Mouse (Mus musculus): Measurements from ENCODE around the gene Rnf207. TPM values are rescaled to one million over a fixed set of nuclear protein-coding genes. Genes with fewer than 3 reads are reported as not detected.

Gene Rnf207
- polyA plus RNA-seq, 2 experiments = 0.04 to 0.16 TPM

GRCm38 (mm10) chr4:152263512-152264176 is 55.1 kb downstream of the Rnf207 start:
- ATAC-seq (ENCODE audit: insufficient read depth) (peak; percentile 79), DNase-seq (ENCODE audit: low read depth in 3 of 3, low spot score in 3 of 3) (peak; percentile 24 to 66 (median 40))
- Histone ChIP-seq H3K9me3 (ENCODE audit: control insufficient read depth, low read length) (no peaks in the 10 kb centered on the region), H3K27me3 (ENCODE audit: control insufficient read depth, insufficient read depth, low read length) (no peaks in the 10 kb centered on the region), H3K4me2 (ENCODE audit: low read depth) (peak overlapping the region; percentile 51), H3K4me3 (ENCODE audit: insufficient read depth in 1 of 2, low read depth in 2 of 2, low read length in 2 of 2) (no peak overlapping the region), H3K4me1 (replicated peaks; ENCODE audit: control insufficient read depth in 2 of 2, insufficient read depth in 2 of 2, low read length in 1 of 2) (peaks cover 14 to 18% of the 10 kb centered on the region in 2 experiments), H3K9ac (replicated peaks) (peak overlapping the region; percentile 33; the same call in 1 of the 2 replicates), H3K36me3 (replicated peaks; ENCODE audit: control insufficient read depth, insufficient read depth, low read depth) (no peaks in the 10 kb centered on the region), H3K27ac (peak overlapping the region; percentile 52)
- WGBS (ENCODE audit: insufficient replicate concordance) = 34% methylated on average over 10 of the region's 10 CpGs
- TF ChIP-seq CTCF (IDR thresholded peaks at IDR 0.05; ENCODE audit: low read depth) (no peak), EP300 (IDR thresholded peaks at IDR 0.05; ENCODE audit: low read depth) (no peak)

- H3K4me2 ChIP-seq (ENCODE audit: low read depth) = peak overlapping the region; percentile 51
- H3K4me1 ChIP-seq (replicated peaks; ENCODE audit: control insufficient read depth in 2 of 2, insufficient read depth in 2 of 2, low read length in 1 of 2) = peaks cover 14 to 18% of the 10 kb centered on the region in 2 experiments
- ATAC-seq (ENCODE audit: insufficient read depth) = peak; percentile 72
- H3K36me3 ChIP-seq (replicated peaks; ENCODE audit: control insufficient read depth, insufficient read depth, low read depth) = no peaks in the 10 kb centered on the region
- peak; percentile 40 to 66 (median 49) for DNase-seq (ENCODE audit: low read depth in 3 of 3, low spot score in 3 of 3)
- no peak overlapping the region for H3K9ac ChIP-seq (replicated peaks)
- WGBS (ENCODE audit: insufficient replicate concordance) = 46% methylated on average over 9 of the region's 9 CpGs
- no peak for TF ChIP-seq CTCF (IDR thresholded peaks at IDR 0.05; ENCODE audit: low read depth)
- 0 out of 2 replicates have a peak, but pooled peaks have one; percentile 22 for TF ChIP-seq EP300 (IDR thresholded peaks at IDR 0.05; ENCODE audit: low read depth)
- peak overlapping the region; percentile 52 for H3K27ac ChIP-seq
- H3K4me3 ChIP-seq (ENCODE audit: insufficient read depth in 1 of 2, low read depth in 2 of 2, low read length in 2 of 2) = no peak overlapping the region
- H3K27me3 ChIP-seq (ENCODE audit: control insufficient read depth, insufficient read depth, low read length) = no peaks in the 10 kb centered on the region
- no peaks in the 10 kb centered on the region for H3K9me3 ChIP-seq (ENCODE audit: control insufficient read depth, low read length)
Observed at GRCm38 (mm10) chr4:152263089-152263488, 55.7 kb downstream of the Rnf207 start.

- Histone ChIP-seq H3K36me3 (replicated peaks; ENCODE audit: control insufficient read depth, insufficient read depth, low read depth) (no peaks in the 10 kb centered on the region), H3K4me1 (replicated peaks; ENCODE audit: control insufficient read depth in 2 of 2, insufficient read depth in 2 of 2, low read length in 1 of 2) (peaks cover 17 to 18% of the 10 kb centered on the region in 2 experiments), H3K4me2 (ENCODE audit: low read depth) (no peak overlapping the region), H3K27ac (no peak overlapping the region), H3K27me3 (ENCODE audit: control insufficient read depth, insufficient read depth, low read length) (no peaks in the 10 kb centered on the region), H3K9ac (replicated peaks) (no peak overlapping the region), H3K9me3 (ENCODE audit: control insufficient read depth, low read length) (no peaks in the 10 kb centered on the region), H3K4me3 (ENCODE audit: insufficient read depth in 1 of 2, low read depth in 2 of 2, low read length in 2 of 2) (no peak overlapping the region)
- TF ChIP-seq CTCF (IDR thresholded peaks at IDR 0.05; ENCODE audit: low read depth) (no peak), EP300 (IDR thresholded peaks at IDR 0.05; ENCODE audit: low read depth) (no peak)
- DNase-seq (ENCODE audit: low read depth in 3 of 3, low spot score in 3 of 3) (no peak), ATAC-seq (ENCODE audit: insufficient read depth) (no peak)
- 62% methylated on average over 9 of the region's 9 CpGs for WGBS (ENCODE audit: insufficient replicate concordance)
Observed at GRCm38 (mm10) chr4:152262187-152262586, 56.6 kb downstream of the Rnf207 start.

- Histone ChIP-seq H3K9ac (replicated peaks) (no peak overlapping the region), H3K9me3 (ENCODE audit: control insufficient read depth, low read length) (no peaks in the 10 kb centered on the region), H3K4me1 (replicated peaks; ENCODE audit: control insufficient read depth in 2 of 2, insufficient read depth in 2 of 2, low read length in 1 of 2) (peaks cover 20 to 24% of the 10 kb centered on the region in 2 experiments), H3K27ac (no peak overlapping the region), H3K4me2 (ENCODE audit: low read depth) (no peak overlapping the region), H3K27me3 (ENCODE audit: control insufficient read depth, insufficient read depth, low read length) (no peaks in the 10 kb centered on the region), H3K36me3 (replicated peaks; ENCODE audit: control insufficient read depth, insufficient read depth, low read depth) (no peaks in the 10 kb centered on the region), H3K4me3 (ENCODE audit: insufficient read depth in 1 of 2, low read depth in 2 of 2, low read length in 2 of 2) (no peak overlapping the region)
- ATAC-seq (ENCODE audit: insufficient read depth) = no peak
- WGBS (ENCODE audit: insufficient replicate concordance) = 81% methylated on average over 8 of the region's 8 CpGs
- TF ChIP-seq CTCF (IDR thresholded peaks at IDR 0.05; ENCODE audit: low read depth) = no peak
- no peak for TF ChIP-seq EP300 (IDR thresholded peaks at IDR 0.05; ENCODE audit: low read depth)
- no peak for DNase-seq (ENCODE audit: low read depth in 3 of 3, low spot score in 3 of 3)
Observed at GRCm38 (mm10) chr4:152260451-152260850, 58.3 kb downstream of the Rnf207 start.

GRCm38 (mm10) chr4:152257070-152257469 is 61.7 kb downstream of the Rnf207 start:
- H3K4me3 ChIP-seq (ENCODE audit: insufficient read depth in 1 of 2, low read depth in 2 of 2, low read length in 2 of 2) = no peak overlapping the region
- peak overlapping the region; percentile 8; the same call in 1 of the 2 replicates for H3K4me2 ChIP-seq (ENCODE audit: low read depth)
- H3K36me3 ChIP-seq (replicated peaks; ENCODE audit: control insufficient read depth, insufficient read depth, low read depth) = no peaks in the 10 kb centered on the region
- ATAC-seq (ENCODE audit: insufficient read depth) (peak; percentile 83), DNase-seq (ENCODE audit: low read depth in 3 of 3, low spot score in 3 of 3) (peak in 1 of 3 experiments; percentile 37)
- H3K27ac ChIP-seq = no peak overlapping the region; the same call in 1 of the 2 replicates
- H3K4me1 ChIP-seq (replicated peaks; ENCODE audit: control insufficient read depth in 2 of 2, insufficient read depth in 2 of 2, low read length in 1 of 2) = peaks cover 6% of the 10 kb centered on the region in 2 experiments; a peak in 3 of 4 replicates
- WGBS (ENCODE audit: insufficient replicate concordance) = 27% methylated on average over 6 of the region's 6 CpGs
- H3K27me3 ChIP-seq (ENCODE audit: control insufficient read depth, insufficient read depth, low read length) = no peaks in the 10 kb centered on the region
- TF ChIP-seq EP300 (IDR thresholded peaks at IDR 0.05; ENCODE audit: low read depth) = peak; percentile 63
- no peak for TF ChIP-seq CTCF (IDR thresholded peaks at IDR 0.05; ENCODE audit: low read depth)
- H3K9ac ChIP-seq (replicated peaks) = no peak overlapping the region
- H3K9me3 ChIP-seq (ENCODE audit: control insufficient read depth, low read length) = no peaks in the 10 kb centered on the region

Other genes with a start within 250 kb of the Rnf207 start
- gene Plekhg5, start 246.5 kb downstream of the Rnf207 start, polyA plus RNA-seq (2012; rRNA removed) = 4.5 and 4.7 TPM in 2 replicates
- 2.6 and 4.8 TPM in 2 replicates for gene Plekhg5, start 246.5 kb downstream of the Rnf207 start, polyA plus RNA-seq (2014; fragmentation: Nextera tagmentation; extraction: Ambion mirVana)
- gene Tnfrsf25, start 203.1 kb downstream of the Rnf207 start, polyA plus RNA-seq (2012; rRNA removed) = 0.68 and 0.93 TPM in 2 replicates
- gene Tnfrsf25, start 203.1 kb downstream of the Rnf207 start, polyA plus RNA-seq (2014; fragmentation: Nextera tagmentation; extraction: Ambion mirVana) = 0.15 and 0.16 TPM in 2 replicates
- gene Espn, start 166.6 kb downstream of the Rnf207 start, polyA plus RNA-seq (2012; rRNA removed) = 1.2 and 1.5 TPM in 2 replicates
- 1.2 and 1.9 TPM in 2 replicates for gene Espn, start 166.6 kb downstream of the Rnf207 start, polyA plus RNA-seq (2014; fragmentation: Nextera tagmentation; extraction: Ambion mirVana)
- gene Hes2, start 160.1 kb downstream of the Rnf207 start, polyA plus RNA-seq (2012; rRNA removed) = 0.01 and 0.02 TPM in 2 replicates
- gene Hes2, start 160.1 kb downstream of the Rnf207 start, polyA plus RNA-seq (2014; fragmentation: Nextera tagmentation; extraction: Ambion mirVana) = 0.05 TPM in 1 of 2 replicates, not detected in the other
- 10.8 and 12.5 TPM in 2 replicates for gene Acot7, start 140.9 kb downstream of the Rnf207 start, polyA plus RNA-seq (2012; rRNA removed)
- 12.2 and 13.0 TPM in 2 replicates for gene Acot7, start 140.9 kb downstream of the Rnf207 start, polyA plus RNA-seq (2014; fragmentation: Nextera tagmentation; extraction: Ambion mirVana)
- 1.1 and 1.2 TPM in 2 replicates for gene Gpr153, start 44.8 kb downstream of the Rnf207 start, polyA plus RNA-seq (2012; rRNA removed)
- gene Gpr153, start 44.8 kb downstream of the Rnf207 start, polyA plus RNA-seq (2014; fragmentation: Nextera tagmentation; extraction: Ambion mirVana) = 0.58 and 0.59 TPM in 2 replicates
- not detected in 2 replicates for gene Hes3, start 27.3 kb downstream of the Rnf207 start, polyA plus RNA-seq (2012; rRNA removed)
- gene Hes3, start 27.3 kb downstream of the Rnf207 start, polyA plus RNA-seq (2014; fragmentation: Nextera tagmentation; extraction: Ambion mirVana) = not detected in 2 replicates
- gene Icmt, start 21.8 kb downstream of the Rnf207 start, polyA plus RNA-seq (2012; rRNA removed) = 6.0 and 6.5 TPM in 2 replicates
- gene Icmt, start 21.8 kb downstream of the Rnf207 start, polyA plus RNA-seq (2014; fragmentation: Nextera tagmentation; extraction: Ambion mirVana) = 7.0 and 10.1 TPM in 2 replicates
- 163 and 443 TPM in 2 replicates for gene Rpl22, start 6.7 kb upstream of the Rnf207 start, polyA plus RNA-seq (2012; rRNA removed)
- 298 and 303 TPM in 2 replicates for gene Rpl22, start 6.7 kb upstream of the Rnf207 start, polyA plus RNA-seq (2014; fragmentation: Nextera tagmentation; extraction: Ambion mirVana)
- gene Chd5, start 19.7 kb upstream of the Rnf207 start, polyA plus RNA-seq (2012; rRNA removed) = 0.09 TPM in 2 replicates
- 0.18 TPM in 1 of 2 replicates, not detected in the other for gene Chd5, start 19.7 kb upstream of the Rnf207 start, polyA plus RNA-seq (2014; fragmentation: Nextera tagmentation; extraction: Ambion mirVana)
- 0.11 and 0.13 TPM in 2 replicates for gene Nphp4, start 157.7 kb upstream of the Rnf207 start, polyA plus RNA-seq (2012; rRNA removed)
- 0.24 TPM in 1 of 2 replicates, not detected in the other for gene Nphp4, start 157.7 kb upstream of the Rnf207 start, polyA plus RNA-seq (2014; fragmentation: Nextera tagmentation; extraction: Ambion mirVana)
- gene Kcnab2, start 158.9 kb upstream of the Rnf207 start, polyA plus RNA-seq (2012; rRNA removed) = 3.2 and 3.3 TPM in 2 replicates
- gene Kcnab2, start 158.9 kb upstream of the Rnf207 start, polyA plus RNA-seq (2014; fragmentation: Nextera tagmentation; extraction: Ambion mirVana) = 5.9 and 6.3 TPM in 2 replicates

Measured in liver, embryonic 14.5 days (tissue).